Mouse (Mus musculus): Measurements from ENCODE around the gene Ttc28. TPM values are rescaled to one million over a fixed set of nuclear protein-coding genes. Genes with fewer than 3 reads are reported as not detected.

The Ttc28 gene
- total RNA-seq, 2 experiments from 2014 or later: 12.4 to 15.0 TPM

DNA sequence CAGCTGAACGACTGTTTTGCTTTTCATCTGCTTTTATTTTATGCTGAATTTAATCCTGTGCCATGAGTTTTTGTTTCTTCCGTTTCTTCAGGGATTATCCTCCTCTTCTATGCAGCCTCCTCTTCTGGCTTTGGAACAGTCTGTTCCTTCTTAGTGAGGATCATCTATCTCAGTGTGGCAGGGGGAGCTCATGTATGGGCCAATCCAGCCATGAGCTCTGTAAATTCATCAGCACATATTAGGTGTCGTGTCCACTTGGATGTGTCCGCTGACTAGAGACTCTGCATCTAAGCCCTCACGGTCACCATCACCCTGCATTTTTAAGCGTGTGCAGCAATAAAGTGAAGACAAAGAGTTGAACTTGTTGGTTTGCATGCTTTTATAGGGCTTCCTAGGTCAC lies 128.8 kb downstream of the Ttc28 start:
- peak; percentile 27 for DNase-seq

- no peak for DNase-seq
Measured at GRCm38 (mm10) chr5:111011271-111011670, 131.7 kb downstream of the Ttc28 start.

GRCm38 (mm10) chr5:111012064-111012463 lies 132.5 kb downstream of the Ttc28 start:
- no peak for DNase-seq

GRCm38 (mm10) chr5:111012587-111012986 lies 133.0 kb downstream of the Ttc28 start:
- no peak for DNase-seq

- no peak for DNase-seq
Measured at GRCm38 (mm10) chr5:111014960-111015359, 135.4 kb downstream of the Ttc28 start.

DNA sequence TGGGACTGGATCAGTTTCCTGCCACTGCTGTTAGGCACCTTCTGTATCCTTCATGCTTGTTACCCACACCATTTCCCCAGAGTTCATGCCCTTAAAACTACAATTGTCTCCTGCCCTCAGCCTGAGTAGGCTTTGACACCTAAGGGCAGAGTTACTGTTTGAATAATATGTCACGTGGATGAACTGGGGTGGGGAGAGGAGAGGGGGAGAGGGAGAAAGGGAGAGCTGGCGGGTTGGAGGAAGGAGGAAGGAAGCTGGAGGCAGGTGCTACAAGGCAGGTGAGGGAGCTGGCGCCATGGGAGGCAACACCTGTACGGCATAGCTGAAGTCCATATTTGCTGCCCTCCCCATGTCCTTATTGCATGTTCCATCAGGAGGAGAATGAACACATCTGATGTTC lies 137.7 kb downstream of the Ttc28 start:
- no peak for DNase-seq

DNA sequence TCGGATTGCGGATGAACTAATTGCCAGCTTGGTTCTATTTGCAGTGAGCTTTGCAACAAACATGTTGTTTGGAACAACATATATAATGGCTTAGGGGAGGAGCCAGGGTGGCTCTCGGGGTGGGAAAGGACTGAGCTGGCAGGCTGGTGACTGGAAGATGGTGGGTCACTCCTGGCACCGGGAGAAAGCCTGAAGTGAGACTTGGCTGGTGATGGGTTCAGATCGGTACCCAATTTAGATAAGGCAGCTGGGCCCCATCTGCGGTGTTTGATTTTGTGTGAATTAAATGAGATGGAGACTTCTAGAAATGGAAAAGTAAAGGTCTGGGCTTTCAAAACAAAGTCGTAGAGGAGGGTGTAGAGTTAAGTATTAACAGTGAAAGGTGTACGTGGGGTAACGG lies 142.7 kb downstream of the Ttc28 start:
- DNase-seq: no peak

- DNase-seq: no peak
Measured at GRCm38 (mm10) chr5:111022940-111023339, 143.3 kb downstream of the Ttc28 start.

DNA sequence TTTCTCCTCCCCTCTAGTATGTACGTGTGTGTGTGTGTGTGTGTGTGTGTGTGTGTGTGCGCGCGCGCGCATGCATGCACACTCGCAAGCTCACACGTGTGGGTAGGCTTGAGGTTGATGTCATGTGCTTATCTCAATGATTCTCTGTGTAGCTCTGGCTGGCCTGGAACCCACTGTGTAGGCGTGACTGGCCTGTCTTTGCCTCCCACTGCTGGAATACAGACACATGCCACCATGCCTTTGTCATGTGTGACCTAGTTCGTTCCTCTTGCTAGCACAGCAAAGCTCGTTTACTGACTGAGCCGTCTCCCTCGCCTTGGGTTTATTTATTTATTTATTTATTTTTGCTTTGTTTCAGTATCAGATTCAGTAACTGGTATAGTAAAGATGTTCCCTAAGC lies 145.0 kb downstream of the Ttc28 start:
- DNase-seq: no peak

- DNase-seq: no peak
Measured at GRCm38 (mm10) chr5:111025476-111025875, 145.9 kb downstream of the Ttc28 start.

GRCm38 (mm10) chr5:111026209-111026608 lies 146.6 kb downstream of the Ttc28 start:
- no peak for DNase-seq

GRCm38 (mm10) chr5:111028340-111028739 lies 148.7 kb downstream of the Ttc28 start:
- no peak for DNase-seq

DNA sequence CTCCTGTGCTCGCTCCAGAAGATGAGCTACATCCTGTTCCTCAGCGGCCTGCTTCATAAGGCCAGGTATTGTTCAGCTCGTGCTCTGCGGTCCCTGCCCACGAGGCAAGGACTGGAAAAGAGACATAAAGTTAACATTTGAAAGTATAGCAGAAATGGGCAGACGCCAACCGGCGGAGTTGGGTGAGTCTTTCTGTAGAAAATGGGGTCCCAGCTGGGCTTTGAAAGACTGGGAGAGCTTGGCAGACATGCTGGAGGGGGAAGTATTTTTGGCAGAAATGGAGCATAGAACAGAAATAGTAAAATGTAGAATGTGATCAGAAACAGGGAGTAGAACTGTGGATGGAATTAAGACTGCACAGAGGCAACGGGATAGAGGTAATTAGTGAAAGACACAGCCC lies 149.3 kb downstream of the Ttc28 start:
- DNase-seq: no peak

- DNase-seq: no peak
Measured at GRCm38 (mm10) chr5:111032687-111033295, 153.2 kb downstream of the Ttc28 start.

GRCm38 (mm10) chr5:111033489-111033888 lies 153.9 kb downstream of the Ttc28 start:
- DNase-seq: no peak

DNA sequence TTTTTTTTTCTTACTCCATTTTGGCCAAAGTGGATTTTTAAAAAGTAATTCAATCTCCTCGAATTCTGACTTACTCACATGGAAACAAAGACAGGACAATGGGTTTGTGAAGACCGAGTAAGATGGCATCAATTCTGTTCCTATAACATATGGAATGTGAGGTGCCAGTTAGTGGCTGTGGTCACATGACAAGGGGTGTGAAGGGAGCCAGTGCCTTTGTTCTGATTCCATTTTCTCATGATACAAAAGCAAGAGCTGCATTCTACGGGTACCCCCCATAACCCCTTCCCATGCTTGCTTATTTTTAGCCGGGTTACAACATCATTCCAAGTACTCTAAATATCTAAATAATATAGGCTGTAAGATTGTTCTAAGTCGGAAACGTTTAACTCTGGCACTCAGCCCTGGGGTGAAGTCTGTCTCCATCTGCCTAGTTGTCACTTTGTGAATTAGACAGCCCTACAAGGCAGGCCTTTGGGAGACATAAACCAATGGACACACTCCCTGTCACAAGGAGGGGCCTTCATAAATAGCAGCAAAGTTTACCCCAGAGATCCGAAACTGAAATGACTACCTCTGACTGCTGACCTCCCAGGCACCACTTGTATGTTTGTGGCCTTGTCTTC lies 157.6 kb downstream of the Ttc28 start:
- DNase-seq: no peak

DNA sequence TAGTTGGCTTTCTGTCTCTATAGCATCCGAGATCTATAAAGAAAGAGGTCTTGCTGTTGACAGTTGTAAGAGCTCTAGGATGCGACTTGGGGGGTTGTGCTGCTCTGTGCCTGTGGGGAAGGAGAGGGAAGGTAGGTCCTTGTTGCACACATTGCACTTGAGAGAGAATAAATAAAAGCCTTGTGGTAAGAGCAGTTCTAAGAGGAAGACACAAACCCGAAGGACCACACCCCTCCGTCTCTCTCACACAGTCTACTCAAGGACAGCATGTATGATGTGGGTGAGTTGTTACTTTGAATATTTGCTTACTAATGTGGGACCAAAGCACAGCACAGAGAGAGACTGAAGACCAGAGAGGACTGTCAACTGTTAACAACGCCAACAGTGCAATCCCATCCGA lies 160.2 kb downstream of the Ttc28 start:
- DNase-seq: no peak

DNA sequence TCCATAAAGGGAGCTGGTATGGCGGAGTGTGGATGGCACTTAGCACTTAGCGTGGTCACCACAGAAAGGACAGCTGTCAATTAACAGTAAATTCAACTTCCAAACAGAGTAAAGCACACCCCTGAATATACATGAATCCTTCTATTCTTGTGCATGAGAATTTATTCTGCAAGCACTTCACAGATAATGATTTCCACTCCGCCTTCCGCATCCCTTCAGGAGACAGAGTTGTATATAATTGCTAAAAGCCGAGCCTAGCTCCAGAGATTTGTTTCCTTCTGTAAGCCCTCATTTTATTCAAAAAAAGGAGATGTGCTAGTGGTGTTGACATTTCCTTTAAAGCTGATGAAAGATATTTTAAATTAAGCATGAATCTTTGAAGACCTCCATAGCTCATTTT lies 162.3 kb downstream of the Ttc28 start:
- no peak for DNase-seq

GRCm38 (mm10) chr5:111044193-111044592 lies 164.6 kb downstream of the Ttc28 start:
- DNase-seq: no peak

GRCm38 (mm10) chr5:111046359-111046758 lies 166.8 kb downstream of the Ttc28 start:
- DNase-seq: no peak

GRCm38 (mm10) chr5:111046841-111047476 lies 167.4 kb downstream of the Ttc28 start:
- no peak for DNase-seq

DNA sequence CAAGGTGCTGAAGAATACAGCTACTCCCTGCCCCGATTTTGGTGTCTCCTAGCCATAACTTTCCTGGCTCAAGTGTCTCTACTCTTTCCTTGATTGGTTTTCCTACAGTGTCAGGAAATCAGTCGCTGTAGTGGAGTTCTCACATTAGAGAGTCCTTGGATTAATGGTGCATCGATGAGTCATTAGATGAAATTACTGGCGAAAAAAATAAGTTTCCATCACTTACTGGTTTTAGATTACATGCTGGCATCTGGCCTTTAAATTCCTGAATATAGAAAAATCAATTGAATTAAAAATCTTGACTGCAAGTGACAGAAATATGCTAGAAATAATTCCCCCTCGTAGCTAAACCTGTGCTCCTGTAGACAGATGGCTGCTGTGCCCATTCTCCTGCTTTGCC lies 168.4 kb downstream of the Ttc28 start:
- DNase-seq: no peak

DNA sequence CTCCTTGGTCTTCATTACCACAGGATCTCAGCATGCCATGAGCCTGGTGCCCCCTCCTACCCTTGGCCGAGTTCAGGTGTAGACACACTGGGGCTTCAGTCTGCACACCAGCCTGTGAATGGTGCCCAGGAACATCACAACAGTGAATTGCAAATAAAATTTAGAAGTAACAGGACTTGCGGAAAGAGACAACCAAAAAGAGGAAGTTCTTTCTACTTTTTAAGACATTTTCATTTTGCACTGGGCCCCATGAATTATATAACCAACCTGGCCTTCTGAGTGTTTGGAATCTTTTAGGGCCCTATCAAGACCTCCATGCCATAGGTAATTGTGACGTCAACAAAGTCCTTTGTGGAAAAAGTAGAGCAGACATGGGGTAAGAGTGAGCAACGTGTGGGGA lies 170.0 kb downstream of the Ttc28 start:
- no peak for DNase-seq

- DNase-seq: no peak
Measured at GRCm38 (mm10) chr5:111050135-111050534, 170.5 kb downstream of the Ttc28 start.
